Mouse (Mus musculus) thymus, postnatal 10 days (tissue): ENCODE results near the gene Acp5.

Source experiments
- DNase-seq, 2 experiments: peaks; one replicate each; pipeline ENCODE4 v3.0.0; 2021; ENCODE audit warnings: low spot score in 2 of 2

The Acp5 gene

GRCm38 (mm10) chr9:22143108-22144037 lies 7.9 kb upstream of the Acp5 start:
- peak; percentile 79 to 94 for DNase-seq

- DNase-seq, result no peak
Observed at GRCm38 (mm10) chr9:22139746-22140145, 4.2 kb upstream of the Acp5 start.

- no peak for DNase-seq
Observed at GRCm38 (mm10) chr9:22138480-22138879, 3.0 kb upstream of the Acp5 start.

GRCm38 (mm10) chr9:22136765-22137547 lies 1.4 kb upstream of the Acp5 start:
- DNase-seq, result no peak

DNA sequence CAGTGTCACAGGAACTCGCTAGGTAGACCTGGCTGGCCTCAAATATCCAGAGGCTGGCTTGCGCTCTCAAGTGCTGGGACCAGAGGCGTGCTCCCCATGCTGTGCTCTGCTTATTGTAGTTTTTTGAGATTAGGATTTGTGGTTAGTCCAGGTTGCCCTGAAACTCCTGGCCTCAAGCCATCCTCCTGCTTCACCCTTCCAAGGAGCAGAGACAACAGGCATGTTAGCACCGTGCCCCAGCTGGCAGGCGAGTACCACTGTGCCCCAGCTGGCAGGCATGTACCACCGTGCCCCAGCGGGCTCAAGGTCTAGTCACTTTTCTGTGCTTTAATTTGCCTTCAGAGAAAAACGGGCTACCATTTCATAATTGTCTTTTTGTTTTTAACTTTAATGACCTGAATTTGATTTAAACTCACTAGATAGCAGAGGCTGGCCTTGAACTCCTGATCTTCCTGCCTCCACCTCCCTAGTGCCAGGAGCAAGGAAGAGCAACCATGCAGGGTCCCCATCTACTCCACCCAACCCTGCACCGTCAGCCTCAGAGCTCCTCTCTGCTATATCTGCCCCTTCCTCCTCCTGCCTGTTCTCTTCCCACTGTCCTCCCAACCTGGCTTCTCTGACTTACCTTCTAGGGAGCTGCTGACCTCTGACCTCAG lies 395 bp downstream of the Acp5 start:
- peak; percentile 14 to 18 for DNase-seq

DNA sequence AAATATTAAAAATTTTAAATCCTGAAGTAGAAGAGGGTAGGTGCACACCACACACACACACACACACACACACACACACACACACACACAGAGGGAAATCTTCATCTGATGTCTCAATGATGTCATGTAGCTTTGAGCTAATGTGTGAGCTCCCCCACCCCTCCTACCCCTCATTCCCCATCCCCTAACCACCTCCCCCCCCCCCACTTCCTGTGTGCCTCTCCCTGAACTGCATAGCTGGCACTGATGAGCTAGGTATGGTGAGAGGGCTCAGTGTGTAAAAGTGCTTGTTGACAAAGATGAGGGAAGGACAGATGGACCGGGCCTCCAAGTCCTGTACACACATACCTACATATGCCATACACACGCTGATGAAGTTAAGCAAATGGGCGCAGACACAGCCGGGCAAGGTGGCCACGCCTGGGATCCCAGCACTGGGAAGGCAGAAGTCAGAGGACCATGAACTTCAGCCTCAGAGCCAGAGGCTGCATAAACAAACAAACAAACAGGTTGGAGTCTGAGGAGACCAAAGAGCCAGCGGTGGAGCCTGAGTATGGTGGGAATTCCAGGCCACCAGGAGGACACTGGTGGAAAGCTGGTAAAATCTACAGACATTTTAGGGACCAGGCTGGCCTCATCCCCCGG lies 1.1 kb downstream of the Acp5 start:
- DNase-seq, result peak; percentile 17 to 29

DNA sequence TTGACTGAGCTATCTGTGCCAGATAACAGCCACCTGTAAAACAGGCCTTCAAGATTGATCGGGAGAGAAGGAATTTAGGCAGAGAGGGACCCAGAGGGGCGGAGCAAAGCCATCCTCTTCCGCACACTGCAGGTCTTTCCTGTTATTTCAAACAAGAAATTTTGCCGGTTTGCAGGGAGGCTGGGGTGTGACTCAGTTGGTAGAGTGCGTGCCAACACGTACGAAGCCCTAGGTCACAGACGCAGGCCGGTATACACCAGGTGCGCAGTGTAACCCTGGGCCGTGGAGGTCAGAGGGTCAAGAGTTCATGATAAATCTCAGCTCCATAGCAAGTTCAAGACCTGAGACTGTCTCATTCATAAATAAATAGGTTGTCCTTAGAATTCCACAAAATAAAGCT lies 3.3 kb downstream of the Acp5 start:
- no peak for DNase-seq

DNA sequence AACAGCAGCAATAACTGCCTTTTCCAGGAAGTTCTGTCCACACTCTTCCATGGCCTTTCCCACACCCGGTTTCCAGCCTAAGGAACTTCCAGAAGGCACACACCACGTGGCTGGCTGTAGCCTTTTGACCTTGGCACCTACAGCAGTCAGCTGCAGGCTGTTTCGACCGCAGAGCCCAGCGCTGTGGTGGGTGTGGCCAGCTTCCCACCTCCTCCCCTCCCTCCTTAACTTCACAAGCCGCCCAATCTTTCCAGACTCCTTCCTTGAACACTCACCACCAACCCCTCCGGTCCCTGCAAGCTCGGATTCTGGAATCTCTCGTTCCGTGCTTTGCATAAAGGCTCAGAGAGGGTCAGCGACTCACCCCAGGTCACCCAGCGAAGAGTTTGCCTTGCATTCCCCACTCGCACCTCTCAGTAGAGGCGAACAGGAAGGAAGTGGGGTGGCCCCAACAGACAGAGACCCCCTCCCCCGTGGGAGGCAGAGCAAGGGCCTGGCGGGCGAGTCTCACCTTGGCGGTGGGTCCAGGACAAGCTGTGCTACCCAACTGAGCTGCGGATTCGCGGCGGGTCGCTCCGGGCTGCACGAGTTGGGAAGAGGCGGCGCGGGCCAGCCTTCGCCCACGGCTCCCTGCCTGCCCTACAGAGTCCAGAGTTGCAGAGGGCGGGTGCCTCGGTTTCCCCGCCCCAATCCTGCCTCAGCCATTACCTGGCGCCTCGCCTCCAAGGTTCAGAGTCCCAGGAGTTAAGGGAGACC lies 4.1 kb downstream of the Acp5 start:
- DNase-seq, result peak; percentile 78 to 80

- DNase-seq, result no peak
Observed at GRCm38 (mm10) chr9:22125246-22126027, 10.1 kb downstream of the Acp5 start.

- DNase-seq, result no peak
Observed at GRCm38 (mm10) chr9:22124169-22124568, 11.3 kb downstream of the Acp5 start.

- DNase-seq, result no peak
Observed at GRCm38 (mm10) chr9:22123069-22123609, 12.4 kb downstream of the Acp5 start.

DNA sequence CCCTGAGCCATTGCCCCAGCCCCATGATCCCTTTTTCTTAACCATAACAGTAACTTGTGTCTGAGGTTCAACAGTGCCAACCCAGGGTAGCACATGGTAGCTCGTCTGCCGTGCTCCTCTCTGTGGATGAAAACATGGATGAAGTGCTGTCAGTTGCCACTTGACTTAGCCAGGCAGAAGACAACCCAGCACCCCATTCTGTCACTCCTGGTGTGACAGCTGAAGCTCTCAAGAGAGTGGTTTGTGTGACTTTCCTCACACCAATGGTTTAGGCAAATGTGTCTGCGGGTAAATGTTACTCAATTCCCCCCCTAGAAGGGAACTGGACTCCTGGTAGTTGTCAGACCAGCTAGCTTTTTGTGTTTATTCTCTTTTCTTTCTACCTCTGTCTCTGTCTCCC lies 13.5 kb downstream of the Acp5 start:
- no peak for DNase-seq

GRCm38 (mm10) chr9:22121545-22121944 lies 14.0 kb downstream of the Acp5 start:
- no peak for DNase-seq

DNA sequence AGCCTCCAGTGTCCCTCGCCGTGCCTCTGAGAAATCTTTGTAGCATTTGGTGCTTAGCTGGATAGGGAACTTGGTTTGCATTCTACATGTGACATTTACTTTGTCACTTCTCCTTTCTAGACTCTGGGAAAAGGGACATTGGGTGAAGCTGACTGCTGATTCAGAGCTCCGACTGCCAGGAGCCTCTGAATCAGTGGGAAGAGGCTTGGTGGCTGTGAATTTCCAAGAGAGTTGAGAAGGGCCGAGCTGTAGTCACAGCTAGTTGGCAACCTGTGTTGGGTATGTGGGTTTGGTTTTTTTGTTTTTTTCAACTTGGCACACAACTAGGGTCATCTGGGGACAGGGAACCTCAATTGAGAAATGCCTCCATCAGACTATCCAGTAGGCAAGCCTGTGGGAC lies 16.0 kb downstream of the Acp5 start:
- no peak for DNase-seq

GRCm38 (mm10) chr9:22117754-22118456 lies 17.6 kb downstream of the Acp5 start:
- peak; percentile 52 to 74 for DNase-seq

GRCm38 (mm10) chr9:22116740-22117426 lies 18.6 kb downstream of the Acp5 start, which contains the start of gene Elof1:
Gene Elof1 (minus strand): TSS chr9:22117172.
- peak; percentile 93 to 94 for DNase-seq

- DNase-seq, result peak in 1 of 2 experiments; percentile 19
Observed at GRCm38 (mm10) chr9:22116086-22116485, 19.4 kb downstream of the Acp5 start.

- DNase-seq, result no peak
Observed at GRCm38 (mm10) chr9:22115635-22116034, 19.9 kb downstream of the Acp5 start.

- no peak for DNase-seq
Observed at GRCm38 (mm10) chr9:22108194-22108593, 27.3 kb downstream of the Acp5 start.
